Mouse (Mus musculus): Measurements from ENCODE around the gene A630001G21Rik. TPM values are rescaled to one million over a fixed set of nuclear protein-coding genes. Genes with fewer than 3 reads are reported as not detected.
"Not testable (repeated sequence)": the region's sequence is repeated elsewhere in the genome, so short reads cannot be mapped to it uniquely, and the experiment has no call there.

A630001G21Rik gene
- 21.3 and 28.4 TPM in 2 replicates for polyA plus RNA-seq (2012; rRNA removed)

GRCm38 (mm10) chr1:85778436-85778835, at the start of gene A630001G21Rik:
A630001G21Rik (minus strand) TSS chr1:85778643.
- Histone ChIP-seq H3K4me3 (ENCODE audit: extremely low read depth, insufficient read depth, insufficient read length) (no peak within 1 kb of the TSS), H3K27ac (ENCODE audit: insufficient read depth, low read length) (no peak within 1 kb of the TSS), H3K27me3 (ENCODE audit: control insufficient read depth, insufficient read depth, low read length) (no peaks in the 10 kb centered on the region), H3K4me1 (ENCODE audit: control insufficient read depth, insufficient read depth, insufficient read length) (no peaks in the 10 kb centered on the region), H3K36me3 (ENCODE audit: control insufficient read depth, insufficient read depth, low read length) (no peaks in the 10 kb centered on the region)
- TF ChIP-seq CTCF (IDR thresholded peaks at IDR 0.05; ENCODE audit: extremely low read depth, insufficient read depth, insufficient read length, insufficient replicate concordance) (no peak), POLR2A (IDR thresholded peaks at IDR 0.05; ENCODE audit: low read depth, low read length) (no peak)
- DNase-seq (ENCODE audit: low read depth in 1 of 2, low spot score in 2 of 2): no peak
- WGBS: 85% methylated on average over 4 of the region's 4 CpGs

DNA sequence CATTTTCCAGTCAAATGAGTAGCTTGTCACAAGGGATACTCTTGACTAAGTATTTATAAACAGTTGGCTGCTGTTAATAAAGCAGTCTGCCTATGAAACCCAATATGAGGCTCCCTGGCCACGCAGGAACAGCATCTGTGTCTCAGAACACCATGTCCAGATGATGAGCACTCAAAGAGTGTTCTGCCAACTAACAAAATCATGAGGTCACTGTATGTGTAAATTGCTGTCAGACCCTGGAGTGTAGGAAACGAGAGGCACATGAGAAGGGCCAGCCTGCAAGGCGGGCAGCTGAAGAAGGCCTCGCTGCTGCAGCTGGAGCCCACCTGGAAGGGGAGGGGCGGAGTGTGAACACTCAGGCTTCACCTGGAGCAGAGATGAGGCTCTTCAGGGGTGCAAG, 48.7 kb upstream of the A630001G21Rik start:
- no peak for TF ChIP-seq POLR2A (IDR thresholded peaks at IDR 0.05; ENCODE audit: low read depth, low read length)
- TF ChIP-seq CTCF (IDR thresholded peaks at IDR 0.05; ENCODE audit: extremely low read depth, insufficient read depth, insufficient read length, insufficient replicate concordance): no peak
- no peak for DNase-seq (ENCODE audit: low read depth in 1 of 2, low spot score in 2 of 2)
- no peak overlapping the region for H3K4me3 ChIP-seq (ENCODE audit: extremely low read depth, insufficient read depth, insufficient read length)
- no peaks in the 10 kb centered on the region for H3K27me3 ChIP-seq (ENCODE audit: control insufficient read depth, insufficient read depth, low read length)
- H3K27ac ChIP-seq (ENCODE audit: insufficient read depth, low read length): no peak overlapping the region
- no peaks in the 10 kb centered on the region; the same call in 1 of the 2 replicates for H3K4me1 ChIP-seq (ENCODE audit: control insufficient read depth, insufficient read depth, insufficient read length)
- H3K36me3 ChIP-seq (ENCODE audit: control insufficient read depth, insufficient read depth, low read length): peaks cover 11% of the 10 kb centered on the region; the same call in 1 of the 2 replicates
- 85% methylated on average over 5 of the region's 5 CpGs for WGBS

DNA sequence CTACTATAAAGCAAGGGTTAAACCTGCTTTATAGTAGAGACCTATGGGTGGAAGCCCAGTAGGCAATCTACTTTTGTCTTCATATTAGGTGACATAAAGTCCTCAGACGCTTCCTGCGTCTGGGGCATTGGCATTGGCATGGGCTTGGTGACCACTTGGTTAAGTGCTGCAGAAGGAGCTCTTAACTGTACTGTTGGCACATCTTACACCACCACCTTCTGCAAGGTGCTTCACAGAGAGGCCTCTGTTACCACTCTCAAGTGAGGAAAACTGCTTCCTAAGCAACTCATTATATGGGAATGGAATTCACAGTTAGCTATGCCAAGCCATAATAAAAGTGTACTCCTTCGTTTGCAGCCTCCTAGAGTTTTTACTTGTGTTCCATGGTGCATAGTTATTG, 46.5 kb upstream of the A630001G21Rik start:
- no peak for TF ChIP-seq POLR2A (IDR thresholded peaks at IDR 0.05; ENCODE audit: low read depth, low read length)
- TF ChIP-seq CTCF (IDR thresholded peaks at IDR 0.05; ENCODE audit: extremely low read depth, insufficient read depth, insufficient read length, insufficient replicate concordance): no peak
- 92% methylated on average over 3 of the region's 3 CpGs for WGBS
- no peak for DNase-seq (ENCODE audit: low read depth in 1 of 2, low spot score in 2 of 2)
- H3K4me1 ChIP-seq (ENCODE audit: control insufficient read depth, insufficient read depth, insufficient read length): no peaks in the 10 kb centered on the region; the same call in 1 of the 2 replicates
- no peaks in the 10 kb centered on the region for H3K27me3 ChIP-seq (ENCODE audit: control insufficient read depth, insufficient read depth, low read length)
- peaks cover 18% of the 10 kb centered on the region for H3K36me3 ChIP-seq (ENCODE audit: control insufficient read depth, insufficient read depth, low read length)
- no peak overlapping the region for H3K27ac ChIP-seq (ENCODE audit: insufficient read depth, low read length)
- no peak overlapping the region for H3K4me3 ChIP-seq (ENCODE audit: extremely low read depth, insufficient read depth, insufficient read length)

DNA sequence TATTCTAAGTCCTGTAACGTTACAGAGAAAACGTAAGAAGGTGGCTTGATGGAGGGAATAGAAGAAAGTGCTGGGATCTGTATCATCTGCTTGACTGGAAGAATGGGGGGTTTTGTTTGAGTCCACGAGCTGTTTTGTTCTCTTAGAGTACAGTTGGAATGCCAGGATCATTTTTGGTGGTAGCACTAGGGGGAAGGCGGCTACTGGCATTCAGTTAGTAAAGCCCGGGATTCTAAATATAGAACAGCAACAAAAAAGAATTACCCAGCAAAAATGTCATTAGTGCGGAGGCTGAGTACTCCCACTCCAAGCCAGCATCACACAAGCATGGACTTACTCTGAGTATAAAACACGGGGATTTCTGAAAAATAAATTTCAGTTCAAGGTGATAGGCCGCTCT, 43.8 kb upstream of the A630001G21Rik start:
- Histone ChIP-seq H3K27ac (ENCODE audit: insufficient read depth, low read length) (no peak overlapping the region), H3K4me3 (ENCODE audit: extremely low read depth, insufficient read depth, insufficient read length) (no peak overlapping the region), H3K36me3 (ENCODE audit: control insufficient read depth, insufficient read depth, low read length) (peaks cover 21% of the 10 kb centered on the region)

DNA sequence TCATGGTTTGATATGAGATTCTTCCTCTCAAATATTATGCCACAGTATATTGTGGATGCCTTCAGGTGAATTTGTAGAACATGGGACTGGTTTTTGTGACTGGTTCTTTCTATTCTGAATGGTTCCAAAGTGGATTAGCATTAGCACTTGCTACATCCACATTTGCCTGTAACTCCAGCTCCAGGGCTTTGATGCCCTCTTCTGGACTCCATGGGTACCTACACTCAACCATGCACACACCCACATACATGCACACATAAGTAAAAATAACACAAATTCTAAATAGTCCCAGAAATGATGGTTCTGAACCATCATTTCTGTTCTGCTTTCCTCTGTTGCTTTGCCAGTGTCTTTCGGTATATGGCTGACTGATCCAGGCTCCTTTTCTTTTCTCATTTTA, 41.3 kb upstream of the A630001G21Rik start:
- Histone ChIP-seq H3K4me1 (ENCODE audit: control insufficient read depth, insufficient read depth, insufficient read length) (no peaks in the 10 kb centered on the region), H3K4me3 (ENCODE audit: extremely low read depth, insufficient read depth, insufficient read length) (no peak overlapping the region), H3K27ac (ENCODE audit: insufficient read depth, low read length) (no peak overlapping the region), H3K27me3 (ENCODE audit: control insufficient read depth, insufficient read depth, low read length) (no peaks in the 10 kb centered on the region), H3K36me3 (ENCODE audit: control insufficient read depth, insufficient read depth, low read length) (peaks cover 20% of the 10 kb centered on the region)
- TF ChIP-seq POLR2A (IDR thresholded peaks at IDR 0.05; ENCODE audit: low read depth, low read length): no peak
- TF ChIP-seq CTCF (IDR thresholded peaks at IDR 0.05; ENCODE audit: extremely low read depth, insufficient read depth, insufficient read length, insufficient replicate concordance): no peak
- DNase-seq (ENCODE audit: low read depth in 1 of 2, low spot score in 2 of 2): no peak
- WGBS: 98% methylated on average over 1 of the region's 1 CpGs

More for the DNA sequence above, 43.8 kb upstream of the A630001G21Rik start:
- WGBS: 91% methylated on average over 8 of the region's 8 CpGs
- TF ChIP-seq POLR2A (IDR thresholded peaks at IDR 0.05; ENCODE audit: low read depth, low read length): no peak
- TF ChIP-seq CTCF (IDR thresholded peaks at IDR 0.05; ENCODE audit: extremely low read depth, insufficient read depth, insufficient read length, insufficient replicate concordance): no peak
- no peaks in the 10 kb centered on the region; the same call in 1 of the 2 replicates for H3K4me1 ChIP-seq (ENCODE audit: control insufficient read depth, insufficient read depth, insufficient read length)
- DNase-seq (ENCODE audit: low read depth in 1 of 2, low spot score in 2 of 2): no peak
- H3K27me3 ChIP-seq (ENCODE audit: control insufficient read depth, insufficient read depth, low read length): no peaks in the 10 kb centered on the region

GRCm38 (mm10) chr1:85818121-85818520, 39.7 kb upstream of the A630001G21Rik start:
- Histone ChIP-seq H3K27ac (ENCODE audit: insufficient read depth, low read length) (no peak overlapping the region), H3K4me1 (ENCODE audit: control insufficient read depth, insufficient read depth, insufficient read length) (no peaks in the 10 kb centered on the region), H3K36me3 (ENCODE audit: control insufficient read depth, insufficient read depth, low read length) (peaks cover 17% of the 10 kb centered on the region), H3K27me3 (ENCODE audit: control insufficient read depth, insufficient read depth, low read length) (no peaks in the 10 kb centered on the region), H3K4me3 (ENCODE audit: extremely low read depth, insufficient read depth, insufficient read length) (no peak overlapping the region)
- DNase-seq (ENCODE audit: low read depth in 1 of 2, low spot score in 2 of 2): no peak
- 100% methylated on average over 6 of the region's 6 CpGs for WGBS
- TF ChIP-seq CTCF (IDR thresholded peaks at IDR 0.05; ENCODE audit: extremely low read depth, insufficient read depth, insufficient read length, insufficient replicate concordance): no peak
- no peak for TF ChIP-seq POLR2A (IDR thresholded peaks at IDR 0.05; ENCODE audit: low read depth, low read length)

DNA sequence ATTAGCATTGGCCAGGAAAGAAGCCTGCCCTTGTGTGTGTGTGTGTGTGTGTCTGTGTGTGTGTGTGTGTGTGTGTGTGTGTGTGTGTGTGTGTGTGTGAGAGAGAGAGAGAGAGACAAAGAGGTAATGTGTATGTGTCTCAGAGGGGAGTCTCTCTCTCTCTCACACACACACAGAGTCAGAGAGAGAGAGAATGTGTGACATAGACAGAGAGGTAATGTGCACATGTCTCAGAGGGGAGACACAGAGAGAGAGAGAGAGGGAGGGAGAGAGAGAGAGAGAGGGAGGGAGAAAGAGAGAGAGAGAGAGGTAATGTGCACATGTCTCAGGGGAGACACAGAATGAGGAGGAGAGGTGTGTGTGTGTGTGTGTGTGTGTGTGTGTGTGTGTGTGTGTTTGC, 35.8 kb upstream of the A630001G21Rik start:
- not testable (repeated sequence) for DNase-seq (ENCODE audit: low read depth in 1 of 2, low spot score in 2 of 2); H3K27me3 ChIP-seq (ENCODE audit: control insufficient read depth, insufficient read depth, low read length); H3K4me3 ChIP-seq (ENCODE audit: extremely low read depth, insufficient read depth, insufficient read length); H3K36me3 ChIP-seq (ENCODE audit: control insufficient read depth, insufficient read depth, low read length); H3K4me1 ChIP-seq (ENCODE audit: control insufficient read depth, insufficient read depth, insufficient read length); H3K27ac ChIP-seq (ENCODE audit: insufficient read depth, low read length)

Data from spleen, adult 2 months (tissue).